Mouse (Mus musculus) testis, adult 2 months (tissue): ENCODE results near the gene Scube2. TPM values are rescaled to one million over a fixed set of nuclear protein-coding genes. Genes with fewer than 3 reads are reported as not detected.

Experiments
- H3K27ac ChIP-seq: fragments of 200-500 bp; 2 replicates; pipeline ENCODE4 v1.5.1; 2012; ENCODE audit warnings: low read depth, low read length; ENCODE audit not compliant: control insufficient read depth, insufficient read depth
- H3K27me3 ChIP-seq: fragments of 200-500 bp; 2 replicates; pipeline ENCODE4 v1.6.1; 2012; ENCODE audit warnings: mild to moderate bottlenecking, low read length, moderate library complexity; ENCODE audit not compliant: control insufficient read depth, insufficient read depth
- H3K36me3 ChIP-seq: fragments of 200-500 bp; 2 replicates; pipeline ENCODE4 v1.6.1; 2012; ENCODE audit warnings: mild to moderate bottlenecking, low read length; ENCODE audit not compliant: control insufficient read depth, insufficient read depth
- H3K4me1 ChIP-seq: fragments of 200-500 bp; 2 replicates; pipeline ENCODE4 v1.6.1; 2012; ENCODE audit warnings: low read length; ENCODE audit not compliant: control insufficient read depth, insufficient read depth
- H3K4me3 ChIP-seq: fragments of 200-500 bp; 2 replicates; pipeline ENCODE4 v1.5.1; 2012; ENCODE audit warnings: low read depth, mild to moderate bottlenecking, low read length, moderate library complexity, mixed read lengths; ENCODE audit not compliant: control insufficient read depth
- CTCF ChIP-seq: fragments of 200-500 bp; IDR thresholded peaks from 2 replicates; pipeline ENCODE4 v1.5.1; 2012; ENCODE audit warnings: low read depth, mild to moderate bottlenecking, inconsistent platforms, low read length, moderate library complexity; ENCODE audit not compliant: control insufficient read depth, insufficient read depth, insufficient replicate concordance
- POLR2A ChIP-seq: fragments of 200-500 bp; IDR thresholded peaks from 2 replicates; pipeline ENCODE4 v1.6.1; 2012; ENCODE audit warnings: low read depth, mild to moderate bottlenecking, inconsistent platforms, low read length, moderate library complexity; ENCODE audit not compliant: control insufficient read depth
- polyA plus RNA-seq: library from polyadenylated mRNA; depleted of rRNA; stranded (reverse); fragments of >200 nt; gene quantifications from 2 replicates; pipeline ENCODE4 v1.2.3, GENCODE M21; 2012

Gene Scube2
- polyA plus RNA-seq, 1 experiment = 8.7 TPM

GRCm38 (mm10) chr7:109886249-109886648 is 20.8 kb upstream of the Scube2 start:
- TF ChIP-seq POLR2A = no peak
- no peak for TF ChIP-seq CTCF
- H3K4me3 ChIP-seq = no peak overlapping the region
- H3K27ac ChIP-seq = no peak overlapping the region

GRCm38 (mm10) chr7:109882574-109882973 is 17.1 kb upstream of the Scube2 start:
- H3K4me1 ChIP-seq = no peaks in the 10 kb centered on the region; the same call in 1 of the 2 replicates
- H3K4me3 ChIP-seq = no peak overlapping the region
- no peaks in the 10 kb centered on the region for H3K36me3 ChIP-seq
- no peak overlapping the region for H3K27ac ChIP-seq
- TF ChIP-seq POLR2A = no peak
- H3K27me3 ChIP-seq = no peaks in the 10 kb centered on the region

More at GRCm38 (mm10) chr7:109886249-109886648, 20.8 kb upstream of the Scube2 start:
- H3K4me1 ChIP-seq = no peaks in the 10 kb centered on the region; the same call in 1 of the 2 replicates
- H3K36me3 ChIP-seq = no peaks in the 10 kb centered on the region
- no peaks in the 10 kb centered on the region for H3K27me3 ChIP-seq

- no peak overlapping the region for H3K27ac ChIP-seq
- no peak overlapping the region for H3K4me3 ChIP-seq
- TF ChIP-seq CTCF = no peak
- no peak for TF ChIP-seq POLR2A
- H3K27me3 ChIP-seq = no peaks in the 10 kb centered on the region
- H3K36me3 ChIP-seq = no peaks in the 10 kb centered on the region
- no peaks in the 10 kb centered on the region; the same call in 1 of the 2 replicates for H3K4me1 ChIP-seq
These were observed 16.2 kb upstream of the Scube2 start for GRCm38 (mm10) chr7:109881561-109882099.

- TF ChIP-seq POLR2A (no peak), CTCF (no peak)
- Histone ChIP-seq H3K4me3 (no peak overlapping the region), H3K4me1 (no peaks in the 10 kb centered on the region; the same call in 1 of the 2 replicates), H3K36me3 (no peaks in the 10 kb centered on the region), H3K27me3 (no peaks in the 10 kb centered on the region), H3K27ac (no peak overlapping the region)
These were observed 13.7 kb upstream of the Scube2 start for GRCm38 (mm10) chr7:109879158-109879557.

- Histone ChIP-seq H3K27ac (no peak overlapping the region), H3K4me1 (no peaks in the 10 kb centered on the region), H3K36me3 (no peaks in the 10 kb centered on the region), H3K4me3 (no peak overlapping the region), H3K27me3 (no peaks in the 10 kb centered on the region)
- TF ChIP-seq POLR2A (no peak), CTCF (no peak)
These were observed 10.6 kb upstream of the Scube2 start for GRCm38 (mm10) chr7:109876085-109876484.

GRCm38 (mm10) chr7:109875598-109875997 is 10.1 kb upstream of the Scube2 start:
- Histone ChIP-seq H3K4me1 (no peaks in the 10 kb centered on the region), H3K27ac (no peak overlapping the region), H3K36me3 (no peaks in the 10 kb centered on the region), H3K4me3 (no peak overlapping the region), H3K27me3 (no peaks in the 10 kb centered on the region)
- TF ChIP-seq POLR2A (no peak), CTCF (no peak)

- H3K4me3 ChIP-seq = no peak overlapping the region
- H3K36me3 ChIP-seq = no peaks in the 10 kb centered on the region
- no peak overlapping the region for H3K27ac ChIP-seq
- no peak for TF ChIP-seq POLR2A
- no peak for TF ChIP-seq CTCF
- H3K4me1 ChIP-seq = no peaks in the 10 kb centered on the region
- no peaks in the 10 kb centered on the region for H3K27me3 ChIP-seq
These were observed 9.6 kb upstream of the Scube2 start for GRCm38 (mm10) chr7:109875033-109875432.

- Histone ChIP-seq H3K27me3 (no peaks in the 10 kb centered on the region), H3K4me3 (no peak overlapping the region), H3K36me3 (no peaks in the 10 kb centered on the region), H3K27ac (no peak overlapping the region), H3K4me1 (no peaks in the 10 kb centered on the region)
- TF ChIP-seq CTCF (no peak), POLR2A (no peak)
These were observed 7.7 kb upstream of the Scube2 start for GRCm38 (mm10) chr7:109873170-109873569.
